Mouse (Mus musculus) embryo, embryonic 11.5 days (tissue): Measurements from ENCODE around the gene Plxnd1.

Experiments
- DNase-seq: peaks from one replicate; pipeline ENCODE4 v3.0.0-alpha.2; 2012; ENCODE audit warnings: low read depth, low spot score

The Plxnd1 gene

GRCm38 (mm10) chr6:115982889-115983288, 11.9 kb downstream of the Plxnd1 start:
- DNase-seq = no peak

GRCm38 (mm10) chr6:115978596-115978995, 16.2 kb downstream of the Plxnd1 start:
- DNase-seq = no peak

GRCm38 (mm10) chr6:115977810-115978209, 17.0 kb downstream of the Plxnd1 start:
- no peak for DNase-seq

GRCm38 (mm10) chr6:115975606-115976005, 19.2 kb downstream of the Plxnd1 start:
- no peak for DNase-seq

- no peak for DNase-seq
Measured at GRCm38 (mm10) chr6:115973881-115974662, 20.7 kb downstream of the Plxnd1 start.

GRCm38 (mm10) chr6:115973139-115973875, 21.5 kb downstream of the Plxnd1 start:
- DNase-seq = no peak

GRCm38 (mm10) chr6:115972083-115972764, 22.6 kb downstream of the Plxnd1 start:
- DNase-seq = no peak

- no peak for DNase-seq
Measured at GRCm38 (mm10) chr6:115971273-115972060, 23.3 kb downstream of the Plxnd1 start.

GRCm38 (mm10) chr6:115969952-115970351, 24.9 kb downstream of the Plxnd1 start:
- no peak for DNase-seq

- DNase-seq = no peak
Measured at GRCm38 (mm10) chr6:115969103-115969502, 25.7 kb downstream of the Plxnd1 start.

GRCm38 (mm10) chr6:115968700-115969099, 26.1 kb downstream of the Plxnd1 start:
- no peak for DNase-seq

GRCm38 (mm10) chr6:115968086-115968485, 26.7 kb downstream of the Plxnd1 start:
- no peak for DNase-seq

GRCm38 (mm10) chr6:115967291-115967880, 27.4 kb downstream of the Plxnd1 start:
- DNase-seq = no peak

- no peak for DNase-seq
Measured at GRCm38 (mm10) chr6:115966227-115966966, 28.4 kb downstream of the Plxnd1 start.

GRCm38 (mm10) chr6:115963656-115964055, 31.1 kb downstream of the Plxnd1 start:
- DNase-seq = no peak

- DNase-seq = no peak
Measured at GRCm38 (mm10) chr6:115962439-115963085, 32.2 kb downstream of the Plxnd1 start.

- no peak for DNase-seq
Measured at GRCm38 (mm10) chr6:115961743-115962142, 33.1 kb downstream of the Plxnd1 start.

GRCm38 (mm10) chr6:115960322-115960721, 34.5 kb downstream of the Plxnd1 start:
- no peak for DNase-seq

- DNase-seq = no peak
Measured at GRCm38 (mm10) chr6:115959151-115959691, 35.6 kb downstream of the Plxnd1 start.

- no peak for DNase-seq
Measured at GRCm38 (mm10) chr6:115958445-115958844, 36.4 kb downstream of the Plxnd1 start.
